Mouse (Mus musculus) layer of hippocampus, adult 2 months (tissue): ENCODE data around the gene Vps37c. TPM values are rescaled to one million over a fixed set of nuclear protein-coding genes. Genes with fewer than 3 reads are reported as not detected.

Experiments
- DNase-seq, 2 experiments: peaks; one replicate each; pipeline ENCODE4 v3.0.0; 2022; ENCODE audit warnings: low spot score in 2 of 2
- H3K27ac ChIP-seq: fragments of 200-600 bp; 2 replicates; pipeline ENCODE4 v1.8.1; 2022
- H3K4me3 ChIP-seq: fragments of 200-600 bp; 2 replicates; pipeline ENCODE4 v1.8.1; 2022; ENCODE audit warnings: mild to moderate bottlenecking
- CTCF ChIP-seq: fragments of 200-600 bp; conservative IDR thresholded peaks from 2 replicates; pipeline ENCODE4 v1.8.1; 2022; ENCODE audit warnings: antibody characterized with exemption, mild to moderate bottlenecking, moderate library complexity
- long read RNA-seq, 2 experiments: library from polyadenylated mRNA; stranded (forward); transcript quantifications; one replicate each; pipeline ENCODE4 v2.0.0; 2021; ENCODE audit warnings: borderline mapping rate in 2 of 2
- total RNA-seq, 2 experiments: library from RNA; stranded (reverse); gene quantifications; 2 replicates each; pipeline ENCODE4 v1.2.3; 2021

Vps37c gene
- 10 to 100 TPM; 21.7 to 22.4 TPM for total RNA-seq
- long read RNA-seq, experiment 1, transcript Vps37c-201 (5 exons, 2,686 nt) = major isoform, 25 of 39 reads
- long read RNA-seq, experiment 1, partial matches to known transcripts = 2 of 39 reads
- long read RNA-seq, experiment 1, other reads (novel, unspliced or antisense) = 9 of 39 reads
- long read RNA-seq, experiment 2, transcript Vps37c-201 (5 exons, 2,686 nt) = major isoform, 35 of 52 reads
- long read RNA-seq, experiment 2, partial matches to known transcripts = 6 of 52 reads
- long read RNA-seq, experiment 2, other reads (novel, unspliced or antisense) = 10 of 52 reads

- TF ChIP-seq CTCF = peak; percentile 19; the same call in 1 of the 2 replicates
- Histone ChIP-seq H3K4me3 (peak within 1 kb of the TSS; percentile 95), H3K27ac (peak within 1 kb of the TSS; percentile 95)
- peak; percentile 92 to 93 for DNase-seq
Measured at GRCm38 (mm10) chr19:10688537-10689352, at the start of gene Vps37c. Gene Vps37c (plus strand): TSS chr19:10688735.

DNA sequence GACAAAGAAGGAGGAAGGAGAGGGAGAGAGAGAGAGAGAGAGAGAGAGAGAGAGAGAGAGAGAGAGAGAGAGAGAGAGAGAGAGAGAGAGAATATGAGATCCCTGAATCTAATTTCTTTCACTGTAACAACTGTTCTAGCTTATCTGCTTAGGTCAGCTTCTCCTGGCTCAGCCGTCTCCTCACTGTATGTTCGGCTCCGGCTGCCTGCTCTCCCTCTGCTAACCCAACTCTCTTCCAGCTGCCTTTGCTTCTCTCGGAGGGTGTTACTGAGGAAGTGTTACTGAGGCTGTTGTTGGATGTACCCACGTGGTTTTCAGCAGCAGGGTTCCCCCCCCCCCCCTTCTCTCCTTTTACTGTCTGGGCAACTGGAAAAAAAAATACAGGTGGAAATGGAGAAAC lies 48.5 kb upstream of the Vps37c start:
- TF ChIP-seq CTCF = no peak
- DNase-seq = no peak
- no peak overlapping the region for H3K4me3 ChIP-seq
- no peak overlapping the region for H3K27ac ChIP-seq

DNA sequence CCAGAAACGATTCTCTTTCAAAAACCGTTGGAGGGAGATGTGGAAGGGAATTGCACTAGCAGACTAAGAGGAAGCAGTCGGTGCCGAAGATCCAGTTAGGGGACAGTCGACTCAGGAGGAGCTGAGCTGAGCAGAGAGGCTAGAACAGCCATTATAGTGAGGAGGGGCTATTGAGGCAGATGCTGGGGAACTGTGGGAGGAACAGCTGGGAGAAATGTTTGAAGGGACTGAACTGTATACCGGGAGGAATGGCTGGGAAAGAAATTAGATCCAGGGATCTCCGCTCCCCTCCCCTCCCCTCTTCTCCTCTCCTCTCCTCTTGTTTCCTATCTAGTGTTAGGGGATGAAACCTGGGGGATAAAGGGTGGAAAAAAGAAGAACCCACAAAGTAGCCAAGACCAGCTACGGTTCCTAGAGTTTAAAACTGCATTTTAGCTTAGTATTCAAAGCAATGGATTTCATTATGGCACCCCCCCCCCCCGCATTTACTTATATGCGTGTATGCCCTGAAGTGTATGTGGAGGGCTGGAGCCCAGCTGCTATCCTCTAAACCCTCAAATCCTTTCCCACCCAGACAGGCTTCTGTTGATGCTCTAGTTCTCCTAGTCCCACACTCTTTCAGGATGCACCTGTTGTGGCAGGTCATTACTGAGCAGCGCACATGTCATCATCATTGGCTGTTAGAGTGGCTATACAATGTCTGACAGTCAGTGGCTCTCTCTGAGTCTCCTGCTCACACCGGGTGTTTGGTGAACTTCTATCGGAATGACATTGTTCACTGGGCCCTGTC lies 47.8 kb upstream of the Vps37c start:
- DNase-seq = no peak
- TF ChIP-seq CTCF = no peak
- H3K4me3 ChIP-seq = no peak overlapping the region
- H3K27ac ChIP-seq = no peak overlapping the region

DNA sequence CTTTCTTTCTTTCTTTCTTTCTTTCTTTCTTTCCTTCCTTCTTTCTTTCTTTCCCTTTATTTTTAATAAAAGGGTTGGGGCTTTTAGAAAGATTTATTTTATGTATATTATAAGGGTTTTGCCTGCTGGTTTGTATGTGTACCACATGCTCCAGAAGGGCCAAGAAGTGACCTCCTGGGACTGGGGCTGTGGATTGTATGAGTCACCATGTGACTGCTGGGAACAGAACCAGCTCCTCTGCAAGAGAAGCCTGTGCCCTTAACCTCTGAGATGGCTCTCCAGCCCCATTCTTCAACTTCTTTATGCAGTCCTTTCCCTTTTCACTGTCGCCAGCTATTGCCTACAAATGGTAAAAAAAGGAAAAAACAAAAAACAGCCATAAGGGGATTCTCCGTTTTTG lies 42.9 kb upstream of the Vps37c start:
- no peak for TF ChIP-seq CTCF
- no peak overlapping the region for H3K4me3 ChIP-seq
- no peak overlapping the region for H3K27ac ChIP-seq
- DNase-seq = no peak

DNA sequence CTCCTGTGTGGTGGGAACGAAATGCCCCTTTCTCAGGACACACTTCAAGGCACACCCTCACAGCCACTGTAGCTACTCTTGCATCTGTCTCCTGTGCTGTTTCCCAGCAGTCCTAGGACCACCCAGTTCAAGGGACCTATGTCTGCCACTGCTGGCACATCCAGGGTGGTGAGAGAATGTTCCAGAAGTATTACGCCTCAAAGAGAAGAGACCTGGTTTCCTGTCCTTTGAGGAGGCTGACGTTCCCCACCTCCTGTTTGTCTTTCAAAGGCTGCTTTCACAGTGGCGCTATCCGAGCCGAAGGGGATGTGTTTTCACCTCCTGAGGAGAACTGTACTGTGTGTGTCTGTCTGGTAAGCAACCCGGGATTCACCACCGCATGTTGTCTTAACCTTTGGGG lies 40.4 kb upstream of the Vps37c start:
- Histone ChIP-seq H3K27ac (no peak overlapping the region), H3K4me3 (no peak overlapping the region)
- no peak for TF ChIP-seq CTCF
- no peak for DNase-seq

DNA sequence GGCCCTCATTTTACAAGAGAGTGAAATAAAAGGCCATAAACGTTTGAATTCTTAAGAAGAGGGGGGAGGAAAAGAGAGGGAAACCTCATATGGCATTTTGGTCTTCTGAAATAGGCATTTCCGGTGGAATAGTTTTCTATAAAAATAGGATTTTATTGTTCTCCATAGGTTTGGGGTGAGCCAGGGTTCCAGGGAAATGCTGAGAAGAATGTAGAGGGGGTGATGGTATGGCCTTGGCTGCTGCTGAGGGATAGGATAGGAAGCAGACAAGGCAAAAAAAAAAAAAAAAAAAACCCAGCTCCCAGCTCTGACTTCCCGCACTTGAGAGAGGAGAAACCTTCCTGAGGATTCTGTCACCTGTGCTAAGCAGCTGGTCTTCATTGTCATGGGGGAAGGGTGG lies 32.5 kb upstream of the Vps37c start:
- Histone ChIP-seq H3K4me3 (no peak overlapping the region), H3K27ac (no peak overlapping the region)
- no peak for DNase-seq
- no peak for TF ChIP-seq CTCF

DNA sequence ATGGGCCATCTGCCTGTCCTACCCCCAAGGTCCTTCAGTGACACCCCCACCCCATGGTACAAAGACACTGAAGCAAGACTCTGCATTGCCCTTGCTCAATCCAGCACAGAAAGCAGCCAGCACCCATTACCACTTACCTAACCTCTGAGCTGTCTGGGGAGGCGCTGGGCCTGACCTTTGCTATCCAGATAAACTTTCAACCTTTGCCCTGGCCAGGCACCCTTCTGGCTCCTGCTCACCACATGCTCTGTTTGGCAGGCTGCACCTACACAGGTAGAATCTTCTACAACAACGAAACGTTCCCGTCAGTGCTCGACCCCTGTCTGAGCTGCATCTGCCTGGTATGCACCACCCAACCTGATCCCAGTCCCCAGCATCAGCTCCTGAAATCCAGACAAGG lies 30.8 kb upstream of the Vps37c start:
- Histone ChIP-seq H3K27ac (no peak overlapping the region), H3K4me3 (no peak overlapping the region)
- DNase-seq = no peak
- TF ChIP-seq CTCF = no peak

DNA sequence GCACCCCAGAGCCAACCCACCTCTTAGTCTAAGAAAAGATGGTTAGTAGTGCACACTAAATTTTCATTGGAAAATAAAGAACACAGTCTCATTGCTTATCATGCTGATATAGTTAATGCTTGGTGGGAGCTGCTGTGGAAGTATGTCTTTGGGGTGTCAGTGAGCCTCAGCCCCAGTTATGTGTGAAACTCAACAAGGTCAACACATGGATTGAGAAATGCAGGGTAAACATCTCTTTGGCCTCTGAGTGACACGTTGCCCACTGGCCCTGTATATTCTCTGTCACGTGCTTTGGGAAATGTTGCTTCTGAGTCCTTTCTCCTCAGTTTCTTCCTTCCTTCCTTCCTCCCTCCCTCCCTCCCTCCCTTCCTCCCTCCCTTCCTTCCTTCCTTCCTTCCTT lies 30.1 kb upstream of the Vps37c start:
- Histone ChIP-seq H3K4me3 (no peak overlapping the region), H3K27ac (no peak overlapping the region)
- no peak for DNase-seq
- TF ChIP-seq CTCF = no peak

- no peak for TF ChIP-seq CTCF
- Histone ChIP-seq H3K4me3 (no peak overlapping the region), H3K27ac (no peak overlapping the region)
- DNase-seq = no peak
Measured at GRCm38 (mm10) chr19:10661373-10661772, 27.2 kb upstream of the Vps37c start.

DNA sequence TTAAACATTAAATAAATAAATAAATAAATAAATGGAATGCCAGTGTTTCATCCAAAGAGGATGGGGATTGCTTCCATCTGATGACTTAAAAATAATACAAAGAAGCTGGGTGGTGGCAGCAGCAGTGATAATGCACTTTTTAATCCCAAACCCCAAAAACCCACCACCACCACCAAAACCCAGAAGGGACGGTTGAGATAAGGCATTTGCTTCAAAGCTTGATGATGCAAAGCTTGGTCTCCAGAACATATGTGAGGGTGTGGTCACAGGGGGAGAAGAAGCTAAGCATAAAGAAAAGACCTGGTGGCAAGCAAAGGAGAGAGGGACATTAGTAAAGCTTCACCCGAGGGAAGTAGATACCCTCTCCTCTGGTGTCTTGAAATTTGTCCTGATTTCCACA lies 26.6 kb upstream of the Vps37c start:
- no peak for DNase-seq
- TF ChIP-seq CTCF = no peak
- Histone ChIP-seq H3K4me3 (no peak overlapping the region), H3K27ac (no peak overlapping the region)

GRCm38 (mm10) chr19:10662665-10663064 lies 25.9 kb upstream of the Vps37c start:
- Histone ChIP-seq H3K27ac (no peak overlapping the region), H3K4me3 (no peak overlapping the region)
- TF ChIP-seq CTCF = no peak
- no peak for DNase-seq

GRCm38 (mm10) chr19:10665093-10665492 lies 23.4 kb upstream of the Vps37c start:
- Histone ChIP-seq H3K27ac (no peak overlapping the region), H3K4me3 (no peak overlapping the region)
- TF ChIP-seq CTCF = no peak
- no peak for DNase-seq

- peak; percentile 95 for TF ChIP-seq CTCF
- H3K4me3 ChIP-seq = no peak overlapping the region
- no peak overlapping the region for H3K27ac ChIP-seq
- DNase-seq = peak; percentile 32 to 77
Measured at GRCm38 (mm10) chr19:10665499-10665898, 23.0 kb upstream of the Vps37c start.
